Mouse (Mus musculus): Measurements from ENCODE around the gene Thy1.

- TF ChIP-seq CHD2 (IDR thresholded peaks at IDR 0.05; ENCODE audit: low read depth, low read length) (no peak), ZNF384 (IDR thresholded peaks at IDR 0.05; ENCODE audit: low read depth, low read length) (no peak)
Measured at GRCm38 (mm10) chr9:44043708-44044425, 683 bp downstream of the Thy1 start.

Data from ES-E14 (cell line).